Mouse (Mus musculus): Measurements from ENCODE around the gene 4930452B06Rik.

DNA sequence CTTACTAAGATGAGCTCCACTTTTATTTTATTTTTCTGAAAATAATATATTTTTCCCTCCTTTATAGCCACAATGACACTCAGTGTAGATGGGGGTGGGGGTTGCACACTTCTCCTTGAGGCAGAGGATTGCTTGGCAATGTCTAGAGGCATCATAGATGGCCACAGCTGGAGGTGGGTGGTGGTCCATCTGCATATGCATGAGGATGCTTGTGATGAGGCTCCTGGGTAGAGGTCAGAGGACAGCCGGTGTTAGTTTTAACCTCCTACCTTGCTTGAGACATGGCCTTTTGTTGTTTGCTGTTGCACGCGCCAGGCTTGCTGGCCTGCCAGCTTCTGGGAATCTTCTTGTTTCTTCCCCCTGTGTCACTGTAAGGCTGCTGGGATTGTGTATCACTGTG is 262.7 kb downstream of the 4930452B06Rik start:
- TF ChIP-seq POLR2A (IDR thresholded peaks at IDR 0.05; ENCODE audit: low read depth, low read length), result no peak
- no peak for TF ChIP-seq MYC (IDR thresholded peaks at IDR 0.05; ENCODE audit: low read depth, low read length)
- TF ChIP-seq MEF2A (IDR thresholded peaks at IDR 0.05; ENCODE audit: borderline replicate concordance, low read depth, low read length), result no peak
- no peak for TF ChIP-seq EP300 (IDR thresholded peaks at IDR 0.05; ENCODE audit: low read length)
- no peak for TF ChIP-seq CHD1 (IDR thresholded peaks at IDR 0.05; ENCODE audit: low read depth, low read length)
- TF ChIP-seq SIN3A (IDR thresholded peaks at IDR 0.05; ENCODE audit: low read length), result no peak
- TF ChIP-seq CTCF (conservative IDR thresholded peaks at IDR 0.05 in 1 of 2, IDR thresholded peaks at IDR 0.05 in 1 of 2; ENCODE audit: low read depth in 2 of 2, low read length in 2 of 2), result no peak
- no peak for TF ChIP-seq NRF1 (IDR thresholded peaks at IDR 0.05; ENCODE audit: low read depth, low read length)
- no peak for TF ChIP-seq GABPA (IDR thresholded peaks at IDR 0.05; ENCODE audit: insufficient replicate concordance, low read depth, low read length)
- no peak for TF ChIP-seq UBTF (IDR thresholded peaks at IDR 0.05; ENCODE audit: low read depth, low read length)
- TF ChIP-seq ZMIZ1 (IDR thresholded peaks at IDR 0.05; ENCODE audit: low read depth, low read length), result no peak
- TF ChIP-seq TBP (conservative IDR thresholded peaks at IDR 0.05; ENCODE audit: low read depth, low read length), result no peak
- TF ChIP-seq KAT2A (IDR thresholded peaks at IDR 0.05; ENCODE audit: insufficient replicate concordance, low read length), result no peak
- TF ChIP-seq NELFE (IDR thresholded peaks at IDR 0.05; ENCODE audit: low read depth, low read length), result no peak
